Mouse (Mus musculus) adipocyte (in vitro differentiated cells): ENCODE data around the gene Gfm2.

Source experiments
- DNase-seq: peaks from one replicate; pipeline ENCODE4 v3.0.0-alpha.2; 2016; ENCODE audit warnings: low spot score

The Gfm2 gene

DNA sequence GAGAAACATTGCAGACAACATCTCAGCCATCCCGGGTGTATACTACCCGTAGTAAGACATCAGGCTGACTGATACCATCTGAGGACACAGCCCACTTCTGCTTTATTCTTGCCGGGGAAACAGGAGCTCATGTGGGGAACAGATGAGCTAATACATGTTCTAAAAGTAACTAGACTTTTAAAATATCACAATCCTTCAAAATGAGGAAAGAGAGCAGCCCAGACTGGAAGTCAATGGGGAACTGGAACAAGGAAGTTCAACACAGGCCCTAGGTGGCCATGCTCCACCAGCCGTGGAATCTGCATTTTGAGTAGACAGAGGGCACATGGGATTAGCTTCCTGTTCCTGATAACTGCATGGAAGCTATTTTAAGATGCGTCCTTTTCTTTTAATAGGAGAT is 50.0 kb downstream of the Gfm2 start:
- DNase-seq = no peak

DNA sequence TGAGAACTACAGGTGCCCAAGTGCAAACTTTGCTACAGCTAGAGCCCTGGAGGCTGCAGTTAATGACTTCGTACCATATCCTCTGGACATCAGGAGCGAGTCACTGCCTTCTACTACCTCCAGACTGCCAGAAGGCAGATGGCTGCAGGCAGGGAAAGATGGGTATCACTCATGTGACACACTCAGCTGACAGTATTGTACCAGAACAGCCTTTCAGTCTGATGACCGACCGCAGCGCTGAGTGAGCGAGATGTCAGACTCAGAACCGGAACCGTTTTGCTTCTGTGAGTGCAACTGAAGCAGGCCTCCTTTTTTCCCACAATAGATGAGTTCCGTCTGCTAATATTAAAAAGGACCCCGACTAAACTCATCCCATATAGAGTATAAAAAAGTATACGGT is 54.9 kb downstream of the Gfm2 start:
- DNase-seq = no peak

- peak; percentile 84 for DNase-seq
These were observed 55.7 kb downstream of the Gfm2 start for GRCm38 (mm10) chr13:97193420-97193819.

- no peak for DNase-seq
These were observed 58.6 kb downstream of the Gfm2 start for GRCm38 (mm10) chr13:97196186-97196924.

- no peak for DNase-seq
These were observed 59.1 kb downstream of the Gfm2 start for GRCm38 (mm10) chr13:97196925-97197218.

- DNase-seq = peak; percentile 63
These were observed 60.3 kb downstream of the Gfm2 start, which contains the start of gene Hexb for GRCm38 (mm10) chr13:97197932-97198562. Gene Hexb (minus strand): TSS chr13:97198357.

GRCm38 (mm10) chr13:97199123-97199522 is 61.4 kb downstream of the Gfm2 start:
- DNase-seq = no peak

- DNase-seq = no peak
These were observed 63.3 kb downstream of the Gfm2 start for GRCm38 (mm10) chr13:97201076-97201475.

GRCm38 (mm10) chr13:97201896-97202295 is 64.2 kb downstream of the Gfm2 start:
- DNase-seq = no peak

DNA sequence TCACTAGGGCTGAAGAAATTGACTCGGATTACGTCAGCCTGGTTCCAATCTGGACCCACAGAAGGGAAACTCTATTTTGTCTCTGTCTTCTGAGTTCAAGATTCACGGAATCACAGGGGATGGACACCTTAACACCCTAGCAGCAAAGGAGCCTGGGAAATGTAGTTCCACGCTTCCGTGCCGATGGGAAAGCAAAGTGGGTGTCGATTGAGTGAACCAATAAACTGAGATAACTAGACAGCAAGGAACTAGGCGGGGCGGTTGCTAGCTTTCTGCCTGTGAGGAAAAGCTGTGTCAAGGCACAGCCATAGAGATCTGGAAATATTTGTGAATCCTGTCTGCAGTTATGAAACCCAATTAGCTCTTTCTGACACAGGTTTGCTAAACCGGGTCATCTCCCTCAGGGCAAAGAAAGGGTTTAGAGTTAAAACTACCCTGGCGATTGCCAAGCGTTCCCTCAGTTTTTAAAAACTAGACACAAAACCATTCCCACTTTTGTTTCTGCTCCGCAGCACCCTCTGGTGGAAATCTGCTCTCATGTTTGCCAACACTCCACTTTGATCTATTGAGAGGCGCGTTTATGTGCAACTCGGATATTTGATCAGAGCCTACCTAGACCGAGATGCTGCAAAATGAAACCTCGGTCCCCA is 67.4 kb downstream of the Gfm2 start:
- DNase-seq = peak; percentile 82

GRCm38 (mm10) chr13:97206046-97206445 is 68.3 kb downstream of the Gfm2 start:
- DNase-seq = no peak

- no peak for DNase-seq
These were observed 69.9 kb downstream of the Gfm2 start for GRCm38 (mm10) chr13:97207472-97208111.

DNA sequence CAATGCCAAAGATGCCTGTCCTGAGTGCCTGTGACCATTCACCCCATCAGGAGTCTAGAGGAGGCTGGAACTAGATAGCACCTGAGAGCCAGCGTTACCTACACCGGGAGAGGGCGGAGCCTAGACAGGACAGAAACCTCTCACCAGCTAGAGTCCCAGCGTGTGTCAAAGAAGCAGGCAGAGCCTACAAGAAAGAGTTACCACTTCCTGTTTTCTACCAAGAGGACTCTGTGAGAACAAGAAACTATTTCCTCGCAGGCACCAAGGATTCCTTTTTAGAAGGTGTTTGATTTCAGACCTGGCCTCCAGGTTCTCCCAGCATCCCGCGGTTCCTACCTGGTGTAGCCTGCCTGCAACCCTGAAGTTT is 70.4 kb downstream of the Gfm2 start:
- no peak for DNase-seq

- DNase-seq = no peak
These were observed 70.8 kb downstream of the Gfm2 start for GRCm38 (mm10) chr13:97208500-97209010.

- no peak for DNase-seq
These were observed 77.0 kb downstream of the Gfm2 start for GRCm38 (mm10) chr13:97214583-97215268.

GRCm38 (mm10) chr13:97215563-97215962 is 77.8 kb downstream of the Gfm2 start:
- no peak for DNase-seq

DNA sequence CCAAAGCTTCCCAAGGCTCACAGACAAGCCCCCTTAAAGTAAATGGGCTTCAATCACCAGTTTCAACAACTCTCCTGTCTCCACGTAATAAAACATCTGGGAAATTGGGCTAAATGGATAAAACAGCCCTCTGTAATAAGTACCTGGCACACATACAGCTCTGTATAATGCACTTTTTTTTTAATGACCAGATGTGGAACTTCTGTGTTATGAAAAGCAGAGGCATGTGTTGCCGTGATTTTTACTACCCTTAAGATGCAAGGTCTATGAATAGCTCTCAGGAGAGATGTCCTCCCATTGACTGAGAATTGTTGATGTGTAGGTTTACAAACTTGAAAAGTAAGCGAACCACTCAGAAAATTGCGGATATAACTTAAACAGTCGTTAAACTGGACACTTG is 78.5 kb downstream of the Gfm2 start:
- no peak for DNase-seq

- DNase-seq = no peak
These were observed 82.3 kb downstream of the Gfm2 start for GRCm38 (mm10) chr13:97220022-97220421.

- DNase-seq = no peak
These were observed 86.1 kb downstream of the Gfm2 start for GRCm38 (mm10) chr13:97223856-97224255.

- DNase-seq = no peak
These were observed 86.7 kb downstream of the Gfm2 start for GRCm38 (mm10) chr13:97224341-97224982.

DNA sequence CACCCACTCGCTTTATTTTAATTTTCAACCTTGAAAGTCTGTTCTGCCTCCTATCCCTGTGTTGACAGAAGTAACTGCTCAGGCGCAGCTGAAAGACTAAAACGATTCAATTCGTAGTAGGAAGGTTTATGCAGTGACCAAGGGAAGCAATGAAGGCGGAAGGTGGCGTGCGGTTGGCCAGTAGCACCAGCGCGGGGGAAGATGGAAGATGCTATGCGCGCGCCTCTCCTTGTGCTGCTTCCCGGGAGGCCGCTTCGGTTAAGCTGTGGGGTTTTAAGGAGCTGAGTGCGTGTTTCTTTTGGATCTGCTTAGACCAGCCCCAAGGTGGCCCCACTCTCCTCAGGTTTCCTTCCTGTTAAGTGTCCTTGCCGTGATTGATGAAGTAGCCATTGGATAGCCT is 87.4 kb downstream of the Gfm2 start:
- DNase-seq = no peak

DNA sequence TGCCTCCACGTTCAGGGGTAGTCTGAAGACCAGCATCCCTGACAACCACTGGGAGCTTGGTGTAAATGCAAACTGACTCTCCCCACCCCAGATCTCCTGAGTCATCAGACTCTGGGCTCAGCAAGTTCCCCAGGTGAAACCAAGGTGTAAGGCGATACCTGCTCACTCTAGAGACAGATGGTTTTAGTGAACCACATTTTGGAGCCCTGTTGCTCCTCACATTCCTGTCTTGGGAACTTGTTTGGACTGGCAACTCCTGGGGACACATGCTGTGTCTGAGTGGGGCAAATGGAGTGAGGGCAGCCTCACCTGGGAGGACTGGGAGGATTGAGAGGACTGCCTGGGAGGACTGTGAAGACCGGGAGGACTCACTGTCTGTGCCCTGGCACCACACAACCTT is 90.1 kb downstream of the Gfm2 start:
- DNase-seq = no peak
